Mouse (Mus musculus): ENCODE measurements around the gene Wdr62. TPM values are rescaled to one million over a fixed set of nuclear protein-coding genes. Genes with fewer than 3 reads are reported as not detected.
"Not testable (repeated sequence)": the region's sequence is repeated elsewhere in the genome, so short reads cannot be mapped to it uniquely, and the experiment has no call there.

Wdr62 gene
- polyA plus RNA-seq, 1 experiment from 2014 or later: 8.7 TPM

DNA sequence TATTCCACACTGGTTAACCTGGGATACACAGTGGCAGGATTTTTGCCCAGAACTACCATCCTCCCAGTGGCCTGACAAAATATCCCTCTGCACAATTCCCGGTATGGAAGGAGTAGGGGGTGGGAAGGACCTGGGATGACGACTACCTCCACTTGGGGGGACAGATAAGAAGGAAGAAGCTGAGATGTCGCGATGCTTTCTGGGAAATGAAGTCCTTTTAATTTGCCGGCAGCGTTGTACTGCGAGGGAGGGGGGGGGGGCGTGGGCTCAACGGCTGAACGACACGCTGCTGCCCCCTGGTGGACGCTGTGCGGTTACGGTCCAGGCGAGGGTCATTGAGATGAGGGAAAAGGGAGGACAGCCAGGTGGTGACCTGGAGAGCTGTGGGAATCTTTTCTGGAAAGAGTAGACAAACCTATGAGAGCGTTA, 63.5 kb downstream of the Wdr62 start:
- H3K36me3 ChIP-seq (ENCODE audit: control insufficient read depth, insufficient read depth, low read length): no peaks in the 10 kb centered on the region
- peak; percentile 37 for ATAC-seq (ENCODE audit: insufficient number of reproducible peaks, insufficient read depth, low FRiP score, low read depth)
- 0 out of 4 replicates have a peak overlapping the region, but pooled peaks of 1 of the 2 experiments have one; percentile 11 for H3K4me3 ChIP-seq (ENCODE audit: control insufficient read depth in 1 of 2, insufficient read depth in 1 of 2, low read depth in 1 of 2, low read length in 2 of 2)
- no peaks in the 10 kb centered on the region for H3K27me3 ChIP-seq (ENCODE audit: control insufficient read depth, insufficient read depth, low read length)
- 0 out of 2 replicates have a peak overlapping the region, but pooled peaks have one; percentile 21 for H3K9ac ChIP-seq (ENCODE audit: low read length)
- no peaks in the 10 kb centered on the region for H3K9me3 ChIP-seq (ENCODE audit: control insufficient read depth, low read length)
- under 1% methylated on average over 15 of the region's 16 CpGs for WGBS
- H3K4me1 ChIP-seq (ENCODE audit: control insufficient read depth in 2 of 2, insufficient read depth in 2 of 2, low read length in 2 of 2): peaks cover 5 to 7% of the 10 kb centered on the region in 2 experiments
- H3K27ac ChIP-seq (replicated peaks in 1 of 2; ENCODE audit: control insufficient read depth in 1 of 2, insufficient read depth in 1 of 2, low read depth in 2 of 2, low read length in 2 of 2): no peak overlapping the region
- peak overlapping the region; percentile 58 for H3K4me2 ChIP-seq (ENCODE audit: low read length)

DNA sequence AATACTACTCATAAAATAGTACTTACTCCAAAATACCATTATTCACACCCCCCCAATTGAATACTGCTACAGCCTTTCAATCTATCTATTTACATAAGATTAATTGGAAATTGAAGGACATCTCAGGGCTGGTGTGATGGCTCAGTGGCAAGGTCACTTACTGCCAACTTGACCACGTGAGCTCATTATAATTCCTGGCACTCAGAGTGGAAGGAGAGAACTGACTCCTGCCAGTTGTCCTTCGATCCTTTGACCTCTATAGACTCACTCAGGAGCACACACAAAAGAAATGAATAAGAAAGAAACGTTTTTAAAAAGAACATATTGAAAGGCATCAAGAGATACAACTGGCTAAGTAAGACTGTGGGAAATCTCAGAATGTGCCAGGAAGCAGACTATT, 64.3 kb downstream of the Wdr62 start:
- no peak overlapping the region for H3K4me2 ChIP-seq (ENCODE audit: low read length)
- no peaks in the 10 kb centered on the region for H3K9me3 ChIP-seq (ENCODE audit: control insufficient read depth, low read length)
- H3K4me3 ChIP-seq (ENCODE audit: control insufficient read depth in 1 of 2, insufficient read depth in 1 of 2, low read depth in 1 of 2, low read length in 2 of 2): no peak overlapping the region
- no peak overlapping the region for H3K9ac ChIP-seq (ENCODE audit: low read length)
- H3K27ac ChIP-seq (replicated peaks in 1 of 2; ENCODE audit: control insufficient read depth in 1 of 2, insufficient read depth in 1 of 2, low read depth in 2 of 2, low read length in 2 of 2): no peak overlapping the region
- peaks cover 5 to 7% of the 10 kb centered on the region in 2 experiments for H3K4me1 ChIP-seq (ENCODE audit: control insufficient read depth in 2 of 2, insufficient read depth in 2 of 2, low read length in 2 of 2)
- H3K36me3 ChIP-seq (ENCODE audit: control insufficient read depth, insufficient read depth, low read length): no peaks in the 10 kb centered on the region
- no peak for ATAC-seq (ENCODE audit: insufficient number of reproducible peaks, insufficient read depth, low FRiP score, low read depth)
- 82% methylated on average over 3 of the region's 3 CpGs for WGBS
- H3K27me3 ChIP-seq (ENCODE audit: control insufficient read depth, insufficient read depth, low read length): no peaks in the 10 kb centered on the region

DNA sequence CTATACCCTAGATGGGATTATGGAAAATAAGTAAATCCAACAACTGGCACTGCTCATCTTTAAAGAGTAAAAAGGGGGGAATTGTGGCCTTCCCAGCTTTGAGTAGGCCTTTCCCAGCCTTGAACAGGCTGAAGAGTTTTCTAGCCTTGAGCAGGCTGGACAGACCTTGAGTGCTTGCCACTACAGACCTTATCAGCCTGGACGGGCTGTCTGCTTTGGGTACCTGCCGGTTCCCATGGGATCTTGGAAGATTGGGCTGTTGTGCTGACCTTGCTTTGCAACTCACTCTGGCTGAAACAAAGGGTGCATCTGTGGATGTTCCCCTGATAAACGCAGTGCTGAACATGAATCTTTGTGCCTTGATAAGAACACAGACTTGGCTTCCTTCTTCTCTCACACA, 66.3 kb downstream of the Wdr62 start:
- no peak overlapping the region for H3K27ac ChIP-seq (replicated peaks in 1 of 2; ENCODE audit: control insufficient read depth in 1 of 2, insufficient read depth in 1 of 2, low read depth in 2 of 2, low read length in 2 of 2)
- WGBS: 70% methylated on average over 3 of the region's 3 CpGs
- H3K4me2 ChIP-seq (ENCODE audit: low read length): no peak overlapping the region
- no peak overlapping the region for H3K9ac ChIP-seq (ENCODE audit: low read length)
- no peak overlapping the region for H3K4me3 ChIP-seq (ENCODE audit: control insufficient read depth in 1 of 2, insufficient read depth in 1 of 2, low read depth in 1 of 2, low read length in 2 of 2)
- H3K36me3 ChIP-seq (ENCODE audit: control insufficient read depth, insufficient read depth, low read length): no peaks in the 10 kb centered on the region
- ATAC-seq (ENCODE audit: insufficient number of reproducible peaks, insufficient read depth, low FRiP score, low read depth): no peak
- no peaks in the 10 kb centered on the region for H3K27me3 ChIP-seq (ENCODE audit: control insufficient read depth, insufficient read depth, low read length)
- H3K4me1 ChIP-seq (ENCODE audit: control insufficient read depth in 2 of 2, insufficient read depth in 2 of 2, low read length in 2 of 2): peaks cover under 1 to 3% of the 10 kb centered on the region in 2 experiments; a peak in 2 of 4 replicates
- H3K9me3 ChIP-seq (ENCODE audit: control insufficient read depth, low read length): no peaks in the 10 kb centered on the region

DNA sequence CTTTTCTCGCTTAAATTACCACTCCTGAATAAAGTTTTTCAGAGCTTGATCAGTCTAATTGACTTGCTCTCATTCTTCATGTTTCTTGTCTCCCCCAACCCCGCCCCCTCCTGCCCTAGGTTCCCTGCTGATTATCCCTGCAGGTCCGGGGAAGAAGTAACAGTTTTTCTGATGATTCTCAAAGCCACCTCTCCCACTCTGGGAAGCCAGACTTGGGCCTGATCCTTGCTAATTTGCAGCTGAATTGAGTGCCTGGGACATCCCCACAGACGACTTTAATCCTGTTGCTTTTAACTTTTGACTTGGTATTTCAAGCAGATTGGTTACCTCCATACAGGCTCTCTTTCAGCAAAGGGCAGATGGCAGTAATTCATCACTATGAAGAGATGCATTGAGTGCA, 69.2 kb downstream of the Wdr62 start:
- no peak for ATAC-seq (ENCODE audit: insufficient number of reproducible peaks, insufficient read depth, low FRiP score, low read depth)
- Histone ChIP-seq H3K9ac (ENCODE audit: low read length) (no peak overlapping the region), H3K4me3 (ENCODE audit: control insufficient read depth in 1 of 2, insufficient read depth in 1 of 2, low read depth in 1 of 2, low read length in 2 of 2) (no peak overlapping the region), H3K4me2 (ENCODE audit: low read length) (no peak overlapping the region), H3K27me3 (ENCODE audit: control insufficient read depth, insufficient read depth, low read length) (no peaks in the 10 kb centered on the region), H3K27ac (replicated peaks in 1 of 2; ENCODE audit: control insufficient read depth in 1 of 2, insufficient read depth in 1 of 2, low read depth in 2 of 2, low read length in 2 of 2) (no peak overlapping the region), H3K36me3 (ENCODE audit: control insufficient read depth, insufficient read depth, low read length) (no peaks in the 10 kb centered on the region), H3K4me1 (ENCODE audit: control insufficient read depth in 2 of 2, insufficient read depth in 2 of 2, low read length in 2 of 2) (no peaks in the 10 kb centered on the region), H3K9me3 (ENCODE audit: control insufficient read depth, low read length) (no peaks in the 10 kb centered on the region)
- whole genome bisulfite sequencing: 24% methylated on average over 4 of the region's 4 CpGs

DNA sequence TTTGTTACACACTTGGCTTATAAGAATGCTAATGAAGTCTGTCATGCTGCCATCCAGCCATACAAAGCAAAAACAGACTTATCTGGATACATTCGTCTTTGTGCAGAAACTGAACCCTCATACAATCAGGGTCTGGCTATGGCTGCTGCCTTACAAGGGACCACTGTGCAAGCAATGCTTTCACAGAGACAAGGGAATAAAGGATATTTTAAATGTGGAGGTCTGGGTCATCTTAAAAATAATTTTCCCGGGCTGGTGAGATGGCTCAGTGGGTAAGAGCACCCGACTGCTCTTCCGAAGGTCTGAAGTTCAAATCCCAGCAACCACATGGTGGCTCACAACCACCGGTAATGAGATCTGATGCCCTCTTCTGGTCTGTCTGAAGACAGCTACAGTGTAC, 73.9 kb downstream of the Wdr62 start:
- not testable (repeated sequence) for ATAC-seq (ENCODE audit: insufficient number of reproducible peaks, insufficient read depth, low FRiP score, low read depth); H3K4me3 ChIP-seq (ENCODE audit: control insufficient read depth in 1 of 2, insufficient read depth in 1 of 2, low read depth in 1 of 2, low read length in 2 of 2); H3K36me3 ChIP-seq (ENCODE audit: control insufficient read depth, insufficient read depth, low read length); H3K4me1 ChIP-seq (ENCODE audit: control insufficient read depth in 2 of 2, insufficient read depth in 2 of 2, low read length in 2 of 2); H3K4me2 ChIP-seq (ENCODE audit: low read length); H3K27ac ChIP-seq (replicated peaks in 1 of 2; ENCODE audit: control insufficient read depth in 1 of 2, insufficient read depth in 1 of 2, low read depth in 2 of 2, low read length in 2 of 2); H3K9me3 ChIP-seq (ENCODE audit: control insufficient read depth, low read length); H3K27me3 ChIP-seq (ENCODE audit: control insufficient read depth, insufficient read depth, low read length); H3K9ac ChIP-seq (ENCODE audit: low read length)
- 49% methylated on average over 5 of the region's 5 CpGs for WGBS

DNA sequence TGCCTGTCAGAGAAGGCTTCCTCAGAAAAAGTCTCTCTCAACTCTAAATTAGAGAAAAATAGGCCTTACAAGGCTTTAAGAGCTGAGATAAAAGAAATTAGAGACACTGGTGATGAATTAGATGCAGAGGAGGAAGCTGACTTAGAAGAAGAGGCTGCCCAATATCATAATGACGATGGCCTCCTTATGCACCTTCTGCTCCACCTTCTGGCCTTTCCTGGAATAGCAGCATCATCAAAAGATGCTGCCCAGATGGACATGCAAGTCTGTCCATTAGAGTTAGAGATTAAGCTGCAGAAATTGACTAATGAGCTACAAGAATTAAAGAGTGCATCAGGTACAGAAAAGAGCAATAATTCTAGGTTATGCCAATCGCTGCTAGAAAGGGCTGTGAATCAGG, 74.8 kb downstream of the Wdr62 start:
- no peaks in the 10 kb centered on the region for H3K36me3 ChIP-seq (ENCODE audit: control insufficient read depth, insufficient read depth, low read length)
- H3K9ac ChIP-seq (ENCODE audit: low read length): no peak overlapping the region
- no peak for ATAC-seq (ENCODE audit: insufficient number of reproducible peaks, insufficient read depth, low FRiP score, low read depth)
- H3K27me3 ChIP-seq (ENCODE audit: control insufficient read depth, insufficient read depth, low read length): no peaks in the 10 kb centered on the region
- H3K4me2 ChIP-seq (ENCODE audit: low read length): no peak overlapping the region
- no peak overlapping the region for H3K27ac ChIP-seq (replicated peaks in 1 of 2; ENCODE audit: control insufficient read depth in 1 of 2, insufficient read depth in 1 of 2, low read depth in 2 of 2, low read length in 2 of 2)
- no peak overlapping the region for H3K4me3 ChIP-seq (ENCODE audit: control insufficient read depth in 1 of 2, insufficient read depth in 1 of 2, low read depth in 1 of 2, low read length in 2 of 2)
- H3K9me3 ChIP-seq (ENCODE audit: control insufficient read depth, low read length): no peaks in the 10 kb centered on the region
- 3% methylated on average over 2 of the region's 2 CpGs for WGBS
- peaks cover 7% of the 10 kb centered on the region in 2 experiments; a peak in 3 of 4 replicates for H3K4me1 ChIP-seq (ENCODE audit: control insufficient read depth in 2 of 2, insufficient read depth in 2 of 2, low read length in 2 of 2)

DNA sequence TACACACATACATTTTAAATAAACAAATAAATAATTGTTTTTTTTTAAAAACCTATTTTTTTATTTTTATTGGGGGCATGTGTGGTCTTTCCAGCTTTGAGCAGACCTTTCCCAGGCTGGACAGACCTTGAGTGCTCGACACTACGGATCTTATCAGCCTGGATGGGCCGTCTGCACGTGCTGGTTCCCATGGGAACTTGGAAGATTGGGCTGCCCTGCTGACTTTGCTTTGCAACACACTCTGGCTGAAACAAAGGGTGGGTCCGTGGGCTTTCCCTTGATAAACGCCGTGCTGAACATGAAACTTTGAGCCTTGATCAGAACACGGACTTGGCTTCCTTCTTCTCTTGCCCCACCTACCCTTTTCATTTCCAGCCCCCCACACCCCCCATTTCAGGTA, 75.8 kb downstream of the Wdr62 start:
- H3K27me3 ChIP-seq (ENCODE audit: control insufficient read depth, insufficient read depth, low read length): no peaks in the 10 kb centered on the region
- H3K9me3 ChIP-seq (ENCODE audit: control insufficient read depth, low read length): no peaks in the 10 kb centered on the region
- H3K4me2 ChIP-seq (ENCODE audit: low read length): peak overlapping the region; percentile 44
- H3K4me3 ChIP-seq (ENCODE audit: control insufficient read depth in 1 of 2, insufficient read depth in 1 of 2, low read depth in 1 of 2, low read length in 2 of 2): no peak overlapping the region
- H3K27ac ChIP-seq (replicated peaks in 1 of 2; ENCODE audit: control insufficient read depth in 1 of 2, insufficient read depth in 1 of 2, low read depth in 2 of 2, low read length in 2 of 2): no peak overlapping the region
- no peak for ATAC-seq (ENCODE audit: insufficient number of reproducible peaks, insufficient read depth, low FRiP score, low read depth)
- WGBS: 9% methylated on average over 8 of the region's 8 CpGs
- H3K36me3 ChIP-seq (ENCODE audit: control insufficient read depth, insufficient read depth, low read length): no peaks in the 10 kb centered on the region
- peak overlapping the region; percentile 30; the same call in 1 of the 2 replicates for H3K9ac ChIP-seq (ENCODE audit: low read length)
- H3K4me1 ChIP-seq (ENCODE audit: control insufficient read depth in 2 of 2, insufficient read depth in 2 of 2, low read length in 2 of 2): peaks cover 7% of the 10 kb centered on the region in 2 experiments; a peak in 3 of 4 replicates

Data from heart, embryonic 14.5 days (tissue).